Mouse (Mus musculus) stomach, postnatal 0 days (tissue): ENCODE data around the gene Trappc5. TPM values are rescaled to one million over a fixed set of nuclear protein-coding genes. Genes with fewer than 3 reads are reported as not detected.
A peak's percentile ranks its signal among the peaks of the same experiment; 100 is the strongest.

ENCODE experiments used
- ATAC-seq: fragments of 200-750 bp; cut with Nextera tagmentation; 2 replicates; pipeline ENCODE4 v1.8.0; 2017; ENCODE audit not compliant: low FRiP score, low TSS enrichment
- DNase-seq: peaks from one replicate; pipeline ENCODE4 v3.0.0-alpha.2; 2016; ENCODE audit warnings: low spot score
- H3K27ac ChIP-seq: fragments of 300-500 bp; sonication (generic); replicated peaks from 2 replicates; pipeline ENCODE4 v1.5.1; 2014; ENCODE audit warnings: mild to moderate bottlenecking, control low read depth
- H3K27me3 ChIP-seq: fragments of 300-500 bp; sonication (generic); 2 replicates; pipeline ENCODE4 v1.6.1; 2014; ENCODE audit warnings: low read length; ENCODE audit not compliant: control insufficient read depth, insufficient read depth
- H3K36me3 ChIP-seq: fragments of 300-500 bp; sonication (generic); 2 replicates; pipeline ENCODE4 v1.6.1; 2014; ENCODE audit warnings: low read length, mixed read lengths; ENCODE audit not compliant: control insufficient read depth, insufficient read depth
- H3K4me1 ChIP-seq: fragments of 300-500 bp; sonication (generic); replicated peaks from 2 replicates; pipeline ENCODE4 v1.6.1; 2014; ENCODE audit warnings: antibody characterized with exemption; ENCODE audit not compliant: control insufficient read depth, insufficient read depth
- H3K4me2 ChIP-seq: fragments of 300-500 bp; sonication (generic); replicated peaks from 2 replicates; pipeline ENCODE4 v1.6.1; 2014; ENCODE audit warnings: low read depth, mild to moderate bottlenecking, control low read depth, moderate library complexity
- H3K4me3 ChIP-seq: fragments of 300-500 bp; sonication (generic); 2 replicates; pipeline ENCODE4 v1.5.1; 2014; ENCODE audit warnings: low read depth, low read length, control low read depth
- H3K9ac ChIP-seq: fragments of 300-500 bp; sonication (generic); 2 replicates; pipeline ENCODE4 v1.6.1; 2014; ENCODE audit warnings: mild to moderate bottlenecking, low read length, control low read depth, mixed read lengths
- H3K9me3 ChIP-seq: fragments of 300-500 bp; sonication (generic); 2 replicates; pipeline ENCODE4 v1.6.1; 2016; ENCODE audit warnings: low read length; ENCODE audit not compliant: control insufficient read depth
- CTCF ChIP-seq: IDR thresholded peaks from 2 replicates; pipeline ENCODE4 v1.5.1; 2016; ENCODE audit warnings: antibody characterized with exemption, low read depth, mild to moderate bottlenecking, moderate library complexity
- EP300 ChIP-seq: optimal IDR thresholded peaks from 2 replicates; pipeline ENCODE3; 2016; ENCODE audit warnings: antibody characterized with exemption
- WGBS: fragments of 180-500 bp; shearing (Covaris S2); extraction: QIAGEN DNeasy Blood & Tissue Kit; methylation state at CpG from one replicate; pipeline ENCODE4 v1.1.7; 2014; 5-methylcytosine and 5-hydroxymethylcytosine counted together
- polyA plus RNA-seq: library from polyadenylated mRNA; unstranded; fragments of >200 nt; fragmentation: Nextera tagmentation; extraction: Ambion mirVana; gene quantifications from 2 replicates; pipeline ENCODE4 v1.2.1, GENCODE M21; 2015

Trappc5 gene
- polyA plus RNA-seq, 1 experiment from 2014 or later = 27.9 TPM

- Histone ChIP-seq H3K36me3 (no peaks in the 10 kb centered on the region; the same call in 1 of the 2 replicates), H3K27ac (no peak overlapping the region), H3K4me3 (no peak overlapping the region), H3K4me2 (no peak overlapping the region), H3K4me1 (no peaks in the 10 kb centered on the region), H3K9me3 (no peaks in the 10 kb centered on the region), H3K9ac (no peak overlapping the region), H3K27me3 (no peaks in the 10 kb centered on the region)
- 23% methylated on average over 5 of the region's 5 CpGs for WGBS
- peak; percentile 86 for ATAC-seq
- peak; percentile 89 for DNase-seq
- TF ChIP-seq CTCF (peak; percentile 65), EP300 (no peak)
Observed at GRCm38 (mm10) chr8:3645804-3646203, 30.3 kb upstream of the Trappc5 start.

- Histone ChIP-seq H3K4me2 (no peak overlapping the region), H3K9me3 (no peaks in the 10 kb centered on the region), H3K27me3 (no peaks in the 10 kb centered on the region), H3K27ac (no peak overlapping the region), H3K4me1 (no peaks in the 10 kb centered on the region), H3K4me3 (no peak overlapping the region), H3K9ac (no peak overlapping the region), H3K36me3 (no peaks in the 10 kb centered on the region)
- 83% methylated on average over 6 of the region's 6 CpGs for WGBS
- ATAC-seq (no peak), DNase-seq (no peak)
- TF ChIP-seq CTCF = no peak
- TF ChIP-seq EP300 = no peak
Observed at GRCm38 (mm10) chr8:3646824-3647531, 29.1 kb upstream of the Trappc5 start.

GRCm38 (mm10) chr8:3647561-3647960 is 28.5 kb upstream of the Trappc5 start:
- ATAC-seq (no peak), DNase-seq (no peak)
- TF ChIP-seq CTCF = no peak
- TF ChIP-seq EP300 = no peak
- Histone ChIP-seq H3K4me1 (no peaks in the 10 kb centered on the region), H3K4me3 (no peak overlapping the region), H3K9ac (no peak overlapping the region), H3K4me2 (no peak overlapping the region), H3K27ac (no peak overlapping the region), H3K36me3 (no peaks in the 10 kb centered on the region), H3K9me3 (no peaks in the 10 kb centered on the region), H3K27me3 (no peaks in the 10 kb centered on the region)
- 52% methylated on average over 4 of the region's 4 CpGs for WGBS

GRCm38 (mm10) chr8:3648268-3648667 is 27.8 kb upstream of the Trappc5 start:
- Histone ChIP-seq H3K36me3 (no peaks in the 10 kb centered on the region), H3K4me2 (no peak overlapping the region), H3K9ac (no peak overlapping the region), H3K4me3 (no peak overlapping the region), H3K9me3 (no peaks in the 10 kb centered on the region), H3K27me3 (no peaks in the 10 kb centered on the region), H3K4me1 (no peaks in the 10 kb centered on the region), H3K27ac (no peak overlapping the region)
- TF ChIP-seq CTCF (no peak), EP300 (no peak)
- whole genome bisulfite sequencing = 81% methylated on average over 1 of the region's 2 CpGs
- DNase-seq = no peak
- no peak for ATAC-seq

- no peaks in the 10 kb centered on the region for H3K9me3 ChIP-seq
- no peaks in the 10 kb centered on the region for H3K36me3 ChIP-seq
- ATAC-seq = no peak
- H3K4me3 ChIP-seq = no peak overlapping the region
- 44% methylated on average over 1 of the region's 1 CpGs for WGBS
- H3K9ac ChIP-seq = no peak overlapping the region
- no peak for DNase-seq
- H3K4me2 ChIP-seq = no peak overlapping the region
- no peaks in the 10 kb centered on the region for H3K27me3 ChIP-seq
- no peak overlapping the region for H3K27ac ChIP-seq
- H3K4me1 ChIP-seq = no peaks in the 10 kb centered on the region
- TF ChIP-seq EP300 (no peak), CTCF (no peak)
Observed at GRCm38 (mm10) chr8:3648990-3649389, 27.1 kb upstream of the Trappc5 start.

GRCm38 (mm10) chr8:3652845-3653244 is 23.3 kb upstream of the Trappc5 start:
- no peaks in the 10 kb centered on the region for H3K4me1 ChIP-seq
- no peak overlapping the region for H3K27ac ChIP-seq
- no peak for ATAC-seq
- H3K9me3 ChIP-seq = no peaks in the 10 kb centered on the region
- no peak for DNase-seq
- H3K36me3 ChIP-seq = no peaks in the 10 kb centered on the region
- 64% methylated on average over 3 of the region's 3 CpGs for WGBS
- H3K4me2 ChIP-seq = no peak overlapping the region
- no peak overlapping the region for H3K9ac ChIP-seq
- TF ChIP-seq EP300 (no peak), CTCF (no peak)
- no peak overlapping the region for H3K4me3 ChIP-seq
- H3K27me3 ChIP-seq = no peaks in the 10 kb centered on the region
